10 mouse cellular contexts compared by ENCODE assay signal in the genomic region with DNA sequence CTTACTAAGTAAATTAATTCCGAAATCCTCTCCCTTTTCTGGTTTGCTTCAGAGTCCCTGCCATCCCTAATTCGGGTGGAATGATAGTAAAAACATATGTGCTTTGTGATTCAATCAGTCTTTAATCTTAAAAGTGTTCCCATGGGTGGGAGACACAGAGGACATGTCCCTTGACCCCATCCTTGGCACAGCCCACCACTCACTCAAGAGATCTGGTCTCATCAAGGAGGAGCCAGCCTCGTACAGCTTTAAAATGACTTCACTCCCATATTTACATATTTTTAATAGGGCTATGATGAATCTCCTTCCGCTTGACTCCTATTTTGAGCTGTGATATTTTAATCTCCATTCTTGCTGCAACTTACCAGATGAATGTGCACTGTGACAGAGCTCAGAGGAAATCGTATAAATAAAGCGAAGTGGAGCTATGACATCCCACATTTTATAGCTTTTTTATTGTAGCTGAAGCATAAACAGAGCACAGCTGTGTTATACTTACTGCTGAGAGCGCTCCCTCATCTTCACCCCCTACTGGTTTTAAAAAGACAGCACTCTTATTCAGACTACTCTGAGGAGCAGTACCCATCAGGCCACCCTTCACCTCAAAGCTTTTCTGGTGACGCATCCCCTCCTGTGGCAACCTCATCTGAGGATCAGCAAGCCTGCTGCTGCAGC.
A peak's percentile ranks its signal among the peaks of the same experiment; 100 is the strongest.
DNase-seq lines count a peak whose midpoint lies in the region; ATAC-seq lines count a peak whose summit lies in the region.
"Had no signal": no experiment of that assay in that cellular context is flagged by ENCODE, and none has a peak within 500 bp of the region (broad histone marks: within the 10 kb centered on the region; RNA-seq: fewer than 3 reads in every experiment).

No protein-coding gene starts in this region.

- ATAC-seq in forebrain, embryonic 15.5 days (replicated peaks), result peak; percentile 57; the same call in 1 of the 2 replicates

- no peaks in the 10 kb centered on the region for H3K36me3 ChIP-seq in forebrain, embryonic 15.5 days
- H3K36me3 ChIP-seq: liver, embryonic 13.5 days had no signal

- no peak overlapping the region for H3K9ac ChIP-seq in forebrain, embryonic 15.5 days (replicated peaks)
- H3K9ac ChIP-seq: liver, embryonic 13.5 days had no signal

- no peak overlapping the region for H3K4me2 ChIP-seq in forebrain, embryonic 15.5 days (replicated peaks)
- H3K4me2 ChIP-seq: liver, embryonic 13.5 days had no signal

- no peak overlapping the region for H3K4me3 ChIP-seq in forebrain, embryonic 15.5 days
- H3K4me3 ChIP-seq: liver, embryonic 13.5 days had no signal

- DNase-seq in layer of hippocampus, adult 9-11 months, result peak; percentile 24
- no peak for DNase-seq in layer of hippocampus, adult 9-10 months (ENCODE audit: low spot score)
- peak; percentile 22 for DNase-seq in brain, embryonic 18.5 days (ENCODE audit: low read depth, low spot score)
- peak; percentile 39 to 72 for DNase-seq in left cerebral cortex, postnatal 14 days (ENCODE audit: low spot score in 2 of 2)
- DNase-seq in urinary bladder, adult 18-20 months (ENCODE audit: low spot score in 2 of 2), result no peak
- no peak for DNase-seq in natural killer cell, adult 2 months (ENCODE audit: low spot score in 2 of 2)
- DNase-seq in adrenal gland, postnatal 25 days, result no peak
- DNase-seq: adrenal gland, adult 2 months; liver, embryonic 13.5 days had no signal

- no peaks in the 10 kb centered on the region for H3K27me3 ChIP-seq in forebrain, embryonic 15.5 days
- H3K27me3 ChIP-seq: liver, embryonic 13.5 days had no signal

- peak overlapping the region; percentile 46 for H3K27ac ChIP-seq in forebrain, embryonic 15.5 days (replicated peaks)
- H3K27ac ChIP-seq: liver, embryonic 13.5 days had no signal

- intact Hi-C loops in left cerebral cortex, postnatal 14 days (cut with DNase I), result no loop called here

- WGBS in forebrain, embryonic 15.5 days, result 67% methylated on average over 8 of the region's 8 CpGs

- no peaks in the 10 kb centered on the region for H3K9me3 ChIP-seq in forebrain, embryonic 15.5 days
- H3K9me3 ChIP-seq: liver, embryonic 13.5 days had no signal

- peaks cover 21% of the 10 kb centered on the region for H3K4me1 ChIP-seq in forebrain, embryonic 15.5 days
- H3K4me1 ChIP-seq: liver, embryonic 13.5 days had no signal

Comparison
In these comparisons a context has a peak if more than half of its experiments do, and no peak if none do; other contexts are left out.
1. DNase-seq: peak in layer of hippocampus, adult 9-11 months (single experiment), brain, embryonic 18.5 days (single experiment) and left cerebral cortex, postnatal 14 days (2 of 2); none in layer of hippocampus, adult 9-10 months (single experiment), urinary bladder, adult 18-20 months (0 of 2), natural killer cell, adult 2 months (0 of 2) and adrenal gland, postnatal 25 days (single experiment).